Mouse (Mus musculus): ENCODE results near the gene Tfam.

DNA sequence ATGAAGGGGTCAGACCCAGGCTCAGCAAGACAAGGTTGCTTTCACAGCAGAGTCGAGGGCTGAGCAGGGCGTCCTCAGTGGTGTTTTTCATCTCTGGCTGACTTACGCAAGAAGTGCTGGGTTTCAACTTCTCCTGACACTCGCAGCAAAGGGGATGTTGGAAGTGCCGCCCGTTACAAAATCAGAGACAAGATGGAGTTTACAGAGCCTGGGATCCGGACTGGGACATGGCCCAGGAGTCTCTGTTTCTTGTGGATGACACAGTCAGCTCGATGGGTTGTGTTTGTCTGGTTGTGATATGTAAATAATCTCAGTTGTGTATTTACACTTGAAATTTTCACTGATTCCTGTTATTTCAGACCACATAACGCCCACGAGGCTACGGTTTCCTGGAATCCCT lies 45.2 kb downstream of the Tfam start:
- TF ChIP-seq CTCF (IDR thresholded peaks at IDR 0.05; ENCODE audit: low read depth, low read length): no peak
- TF ChIP-seq POLR2A (IDR thresholded peaks at IDR 0.05; ENCODE audit: borderline replicate concordance, low read depth, low read length): no peak
